Mouse (Mus musculus) neural tube, embryonic 12.5 days (tissue): ENCODE data around the gene Zscan2. TPM values are rescaled to one million over a fixed set of nuclear protein-coding genes. Genes with fewer than 3 reads are reported as not detected.

Source experiments
- ATAC-seq: fragments of 200-750 bp; cut with Nextera tagmentation; 2 replicates; pipeline ENCODE4 v1.8.0; 2017; ENCODE audit warnings: low read depth, mild to moderate bottlenecking, moderate TSS enrichment, moderate library complexity; ENCODE audit not compliant: low FRiP score
- H3K27ac ChIP-seq: fragments of 300-500 bp; sonication (generic); 2 replicates; pipeline ENCODE4 v1.5.1; 2016
- H3K27me3 ChIP-seq: fragments of 300-500 bp; sonication (generic); replicated peaks from 2 replicates; pipeline ENCODE4 v1.6.1; 2016; ENCODE audit warnings: mild to moderate bottlenecking
- H3K36me3 ChIP-seq: fragments of 300-500 bp; sonication (generic); 2 replicates; pipeline ENCODE4 v1.6.1; 2016; ENCODE audit warnings: mild to moderate bottlenecking
- H3K4me1 ChIP-seq: fragments of 300-500 bp; sonication (generic); 2 replicates; pipeline ENCODE4 v1.6.1; 2016
- H3K4me2 ChIP-seq: fragments of 300-500 bp; sonication (generic); replicated peaks from 2 replicates; pipeline ENCODE4 v1.6.1; 2016; ENCODE audit warnings: mild to moderate bottlenecking
- H3K4me3 ChIP-seq: fragments of 300-500 bp; sonication (generic); 2 replicates; pipeline ENCODE4 v1.5.1; 2016
- H3K9ac ChIP-seq: fragments of 300-500 bp; sonication (generic); 2 replicates; pipeline ENCODE4 v1.6.1; 2016; ENCODE audit warnings: mild to moderate bottlenecking
- H3K9me3 ChIP-seq: fragments of 300-500 bp; sonication (generic); 2 replicates; pipeline ENCODE4 v1.6.1; 2016; ENCODE audit warnings: mild to moderate bottlenecking
- WGBS: fragments of 180-500 bp; shearing (Covaris S2); methylation state at CpG from one replicate; pipeline ENCODE4 v1.1.7; 2016; 5-methylcytosine and 5-hydroxymethylcytosine counted together
- polyA plus RNA-seq: library from polyadenylated mRNA; unstranded; fragments of >200 nt; fragmentation: Nextera tagmentation; extraction: Ambion mirVana; gene quantifications from 2 replicates; pipeline ENCODE4 v1.2.1, GENCODE M21; 2016

The Zscan2 gene
- polyA plus RNA-seq, 1 experiment from 2014 or later = 4.9 TPM

DNA sequence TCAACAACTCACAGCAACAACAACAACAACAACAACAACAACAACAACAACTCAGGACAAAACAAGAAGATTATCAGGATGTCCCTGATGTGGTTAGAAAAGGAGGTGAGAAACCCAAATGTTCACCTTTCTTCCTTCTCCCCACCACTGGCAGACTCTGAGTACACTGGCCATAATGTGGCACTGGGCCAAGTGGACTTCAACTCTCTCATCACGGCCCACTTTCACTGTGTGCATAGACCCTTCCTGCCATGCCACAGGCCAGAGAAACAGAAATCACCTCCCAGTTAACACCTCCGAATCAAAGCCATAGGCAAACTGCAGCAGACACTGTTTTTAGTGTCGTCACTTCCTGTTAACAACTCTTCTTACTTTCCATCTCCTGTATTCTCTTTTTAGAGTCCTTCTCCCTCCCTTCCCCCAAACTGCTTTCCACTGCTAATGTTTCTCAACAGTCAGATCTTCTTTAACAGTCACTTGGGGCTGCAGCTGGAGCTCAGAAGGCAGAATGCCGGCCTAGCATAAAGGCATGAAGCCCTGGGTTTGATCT is 57.3 kb downstream of the Zscan2 start:
- H3K4me1 ChIP-seq = no peaks in the 10 kb centered on the region
- H3K9me3 ChIP-seq = no peaks in the 10 kb centered on the region
- H3K27me3 ChIP-seq = no peaks in the 10 kb centered on the region
- peaks cover 80% of the 10 kb centered on the region for H3K36me3 ChIP-seq
- 89% methylated on average over 4 of the region's 4 CpGs for WGBS
- no peak overlapping the region for H3K27ac ChIP-seq
- no peak overlapping the region for H3K9ac ChIP-seq
- ATAC-seq = no peak
- no peak overlapping the region for H3K4me3 ChIP-seq
- no peak overlapping the region for H3K4me2 ChIP-seq

DNA sequence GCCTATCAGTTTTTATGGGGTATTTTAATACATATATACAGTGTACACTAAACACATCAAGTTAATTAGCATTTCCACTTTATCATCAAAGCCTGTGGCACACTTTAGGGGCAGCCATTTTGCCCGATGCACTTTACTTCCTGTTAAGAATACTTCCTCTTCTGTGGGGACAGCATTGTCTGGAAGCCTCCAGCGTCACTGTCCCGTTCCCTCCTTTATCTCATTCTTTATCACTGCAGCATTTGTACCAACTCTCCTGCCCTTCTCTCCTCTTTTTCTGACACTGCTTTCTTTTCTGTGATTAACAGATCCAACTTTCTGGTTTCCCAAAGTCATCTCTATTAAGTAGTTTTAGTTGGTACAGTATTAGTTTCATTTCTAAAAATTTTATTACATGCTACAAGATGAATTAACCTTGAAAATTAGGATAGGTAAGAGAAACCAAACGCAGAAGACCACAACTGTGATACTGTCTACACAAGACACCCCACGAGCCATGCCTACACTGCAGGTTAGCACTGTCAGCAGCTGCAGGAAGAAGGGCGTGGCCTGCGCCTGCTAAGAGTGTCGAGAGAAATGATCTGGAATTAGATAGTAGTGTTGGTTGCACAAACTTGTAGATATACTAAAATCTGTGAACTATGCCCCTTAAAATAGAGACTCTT is 58.4 kb downstream of the Zscan2 start:
- peaks cover 75% of the 10 kb centered on the region for H3K36me3 ChIP-seq
- H3K9me3 ChIP-seq = no peaks in the 10 kb centered on the region
- no peak overlapping the region for H3K4me2 ChIP-seq
- H3K9ac ChIP-seq = no peak overlapping the region
- H3K4me1 ChIP-seq = no peaks in the 10 kb centered on the region
- 87% methylated on average over 8 of the region's 8 CpGs for WGBS
- H3K27ac ChIP-seq = no peak overlapping the region
- ATAC-seq = no peak
- no peaks in the 10 kb centered on the region for H3K27me3 ChIP-seq
- no peak overlapping the region for H3K4me3 ChIP-seq

DNA sequence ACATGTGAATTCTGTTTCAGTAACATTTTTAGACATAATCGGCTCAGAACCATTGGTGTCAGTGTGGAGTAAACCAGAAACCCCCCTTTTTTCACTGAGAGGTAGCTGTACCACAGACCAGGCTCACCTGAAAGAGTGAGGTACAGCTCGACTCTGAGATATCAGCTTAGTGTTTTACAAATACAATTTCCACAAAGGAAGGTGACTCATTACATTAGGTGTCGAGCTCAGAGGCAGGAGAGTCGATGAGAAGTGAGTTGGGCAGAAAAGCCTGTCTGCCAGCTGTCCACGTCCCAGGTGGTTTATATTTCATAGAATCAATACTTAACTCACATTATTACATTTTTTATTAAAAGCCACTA is 58.9 kb downstream of the Zscan2 start:
- no peaks in the 10 kb centered on the region for H3K9me3 ChIP-seq
- 92% methylated on average over 5 of the region's 5 CpGs for WGBS
- peaks cover 75% of the 10 kb centered on the region for H3K36me3 ChIP-seq
- no peak overlapping the region for H3K4me2 ChIP-seq
- no peak for ATAC-seq
- H3K27me3 ChIP-seq = no peaks in the 10 kb centered on the region
- H3K27ac ChIP-seq = no peak overlapping the region
- H3K4me1 ChIP-seq = no peaks in the 10 kb centered on the region
- no peak overlapping the region for H3K9ac ChIP-seq
- H3K4me3 ChIP-seq = no peak overlapping the region

DNA sequence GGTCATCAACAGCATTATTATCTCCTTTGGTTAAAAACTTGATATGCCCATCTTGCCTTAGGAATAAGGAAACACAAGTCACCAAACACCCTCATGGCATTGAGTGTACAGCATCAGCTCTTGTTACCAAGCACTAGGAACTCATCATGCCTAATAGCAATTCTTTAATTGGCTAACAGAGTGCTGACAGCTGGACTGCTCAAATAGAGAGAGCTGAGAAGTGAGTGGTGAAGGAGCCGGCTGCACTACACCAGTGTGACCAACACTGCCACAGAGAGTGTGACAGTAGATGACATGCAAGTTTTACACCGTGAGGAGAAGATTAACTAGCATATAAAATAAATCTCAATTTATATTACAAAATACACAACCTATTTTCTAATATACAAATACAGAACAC is 62.4 kb downstream of the Zscan2 start:
- no peaks in the 10 kb centered on the region for H3K4me1 ChIP-seq
- no peaks in the 10 kb centered on the region for H3K27me3 ChIP-seq
- ATAC-seq = no peak
- H3K27ac ChIP-seq = no peak overlapping the region
- H3K36me3 ChIP-seq = peaks cover 68% of the 10 kb centered on the region
- no peak overlapping the region for H3K9ac ChIP-seq
- no peak overlapping the region for H3K4me2 ChIP-seq
- WGBS = 92% methylated on average over 2 of the region's 2 CpGs
- no peak overlapping the region for H3K4me3 ChIP-seq
- no peaks in the 10 kb centered on the region for H3K9me3 ChIP-seq

Other genes with a start within 250 kb of the Zscan2 start
- 14.6 and 18.0 TPM in 2 replicates for gene Crtc3, start 172.0 kb upstream of the Zscan2 start, polyA plus RNA-seq
- gene Iqgap1, start 34.9 kb upstream of the Zscan2 start, polyA plus RNA-seq = 26.9 and 27.3 TPM in 2 replicates
- 39.6 and 42.0 TPM in 2 replicates for gene Wdr73, start 40.3 kb downstream of the Zscan2 start, polyA plus RNA-seq
- 6.5 and 7.4 TPM in 2 replicates for gene Nmb, start 44.2 kb downstream of the Zscan2 start, polyA plus RNA-seq
- gene Sec11a, start 86.9 kb downstream of the Zscan2 start, polyA plus RNA-seq = 170 and 176 TPM in 2 replicates
- gene Zfp592, start 132.8 kb downstream of the Zscan2 start, polyA plus RNA-seq = 9.7 and 14.2 TPM in 2 replicates
- gene Alpk3, start 196.7 kb downstream of the Zscan2 start, polyA plus RNA-seq = 0.25 and 0.52 TPM in 2 replicates